Mouse (Mus musculus) spleen, adult 12 weeks (tissue): ENCODE data around the gene Rrp8.

Source experiments
- DNase-seq: peaks from one replicate; pipeline ENCODE4 v3.0.0; 2022; ENCODE audit warnings: low spot score

The Rrp8 gene

GRCm38 (mm10) chr7:105736911-105737521 is at the start of gene Rrp8:
TSS of gene Rrp8 (minus strand) at chr7:105737385.
- DNase-seq = peak; percentile 45

- DNase-seq = no peak
Measured at GRCm38 (mm10) chr7:105786506-105787284, 49.5 kb upstream of the Rrp8 start.

GRCm38 (mm10) chr7:105784556-105784955 is 47.4 kb upstream of the Rrp8 start:
- DNase-seq = no peak

- no peak for DNase-seq
Measured at GRCm38 (mm10) chr7:105783861-105784260, 46.7 kb upstream of the Rrp8 start.

DNA sequence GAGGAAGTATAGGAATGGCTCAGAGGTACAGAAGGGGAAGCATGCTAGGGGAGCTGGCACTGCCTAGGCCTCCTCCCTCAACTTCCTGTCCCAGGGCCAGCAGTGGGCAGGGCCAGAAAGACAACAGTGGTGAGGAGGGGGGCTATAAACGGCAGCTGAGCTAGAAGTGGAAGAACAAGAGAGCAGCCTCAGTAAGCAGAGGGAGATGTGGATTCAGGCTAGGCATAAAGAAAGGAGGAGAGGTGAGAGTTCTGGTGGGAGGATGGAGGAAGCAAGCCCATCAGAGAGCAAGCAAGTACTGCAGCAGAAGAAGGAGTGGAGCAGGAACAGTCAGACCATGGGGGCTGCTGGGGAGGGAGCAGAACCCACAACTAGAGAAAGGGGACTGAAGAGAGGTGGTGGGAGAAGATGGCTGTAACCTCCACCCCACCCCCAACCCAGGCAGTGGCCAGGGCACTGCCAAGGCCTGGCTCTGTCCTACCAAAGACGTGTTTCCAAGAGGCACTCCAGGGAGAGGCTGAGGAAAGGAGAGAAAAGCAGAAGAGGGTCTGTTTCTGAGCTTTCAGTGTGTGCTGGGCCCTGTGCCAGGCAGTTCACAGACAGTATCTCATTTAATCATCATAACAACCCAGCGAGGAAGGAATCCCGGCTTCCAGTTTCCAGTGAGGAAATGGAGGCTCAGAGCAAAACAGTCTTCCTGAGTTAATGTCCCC is 41.5 kb upstream of the Rrp8 start:
- no peak for DNase-seq

DNA sequence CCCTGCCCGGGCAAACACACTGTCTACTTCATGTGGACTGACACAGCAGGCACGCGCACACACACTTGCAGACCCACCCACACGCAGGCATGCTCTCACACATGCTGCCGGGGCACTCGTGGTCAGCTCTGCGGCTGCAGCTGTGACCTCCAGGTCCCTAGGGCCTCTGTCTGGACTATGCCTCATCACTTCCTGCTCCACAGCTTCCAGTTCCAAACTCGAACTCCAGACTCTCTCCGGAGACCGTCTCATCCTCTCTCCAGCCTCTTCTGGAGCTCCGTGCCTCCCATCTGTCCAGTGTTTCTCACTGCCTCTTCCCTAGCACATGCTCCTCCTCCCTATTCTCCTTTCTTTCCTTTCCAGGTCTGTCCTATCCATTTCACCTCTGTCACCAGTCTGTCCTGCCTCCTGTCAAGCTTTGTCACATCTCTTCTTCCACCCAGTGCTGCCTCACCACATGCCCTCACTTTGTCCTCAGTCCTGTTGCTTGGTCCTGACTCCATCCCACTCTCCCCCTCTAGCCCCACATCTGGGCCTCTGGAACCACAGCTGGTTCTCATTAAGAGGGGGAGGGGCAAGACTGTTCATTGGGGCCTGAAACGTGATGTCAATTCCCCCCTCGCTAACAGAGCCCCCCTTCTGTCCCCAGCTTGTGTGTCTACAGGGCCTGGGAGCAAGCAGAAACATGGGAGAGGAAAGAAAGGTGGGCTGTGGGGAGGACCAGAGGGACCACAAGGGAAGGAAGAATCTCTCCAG is 40.8 kb upstream of the Rrp8 start:
- no peak for DNase-seq

GRCm38 (mm10) chr7:105777316-105777715 is 40.1 kb upstream of the Rrp8 start:
- no peak for DNase-seq

DNA sequence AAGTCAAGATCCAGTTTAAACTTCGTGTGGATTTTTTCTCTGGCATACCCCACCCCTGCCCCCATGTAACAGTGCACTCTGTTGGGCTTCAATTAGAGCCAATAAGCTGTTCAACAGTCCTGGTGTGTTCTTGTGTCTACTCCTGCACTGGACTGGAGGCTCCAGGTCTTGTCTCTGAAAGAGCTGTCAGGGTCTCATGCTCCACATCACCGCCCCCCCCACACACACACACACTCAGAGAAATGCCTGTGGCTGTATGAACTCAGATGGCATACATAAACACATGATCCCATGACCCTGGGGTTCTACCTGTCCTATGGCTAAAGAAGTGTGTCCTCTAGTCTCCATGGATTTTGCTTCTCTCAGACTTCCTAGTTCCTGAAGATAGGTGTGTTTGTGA is 38.8 kb upstream of the Rrp8 start:
- no peak for DNase-seq

- no peak for DNase-seq
Measured at GRCm38 (mm10) chr7:105774661-105775060, 37.5 kb upstream of the Rrp8 start.

DNA sequence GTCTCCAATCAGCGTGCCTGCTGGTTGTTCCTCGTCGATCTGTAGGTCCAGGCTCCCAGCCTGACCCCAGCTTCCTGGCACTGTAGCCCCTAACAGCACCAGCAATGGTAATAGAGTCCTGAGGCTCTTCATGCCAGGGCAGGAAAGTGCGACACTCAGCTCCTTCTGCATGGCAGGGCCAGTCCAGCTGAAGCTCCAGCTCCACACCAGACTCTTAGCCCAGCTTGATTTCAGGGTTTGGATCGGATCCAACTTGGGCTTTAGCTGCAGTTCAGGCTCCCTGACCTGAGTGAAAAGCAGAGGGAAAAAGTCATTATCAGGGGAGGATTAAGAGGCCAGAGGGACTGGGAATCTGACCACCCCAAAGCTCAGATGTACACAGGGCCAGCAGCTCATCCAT is 35.9 kb upstream of the Rrp8 start:
- no peak for DNase-seq

GRCm38 (mm10) chr7:105772331-105772730 is 35.1 kb upstream of the Rrp8 start:
- DNase-seq = no peak

- no peak for DNase-seq
Measured at GRCm38 (mm10) chr7:105769959-105770358, 32.8 kb upstream of the Rrp8 start.

DNA sequence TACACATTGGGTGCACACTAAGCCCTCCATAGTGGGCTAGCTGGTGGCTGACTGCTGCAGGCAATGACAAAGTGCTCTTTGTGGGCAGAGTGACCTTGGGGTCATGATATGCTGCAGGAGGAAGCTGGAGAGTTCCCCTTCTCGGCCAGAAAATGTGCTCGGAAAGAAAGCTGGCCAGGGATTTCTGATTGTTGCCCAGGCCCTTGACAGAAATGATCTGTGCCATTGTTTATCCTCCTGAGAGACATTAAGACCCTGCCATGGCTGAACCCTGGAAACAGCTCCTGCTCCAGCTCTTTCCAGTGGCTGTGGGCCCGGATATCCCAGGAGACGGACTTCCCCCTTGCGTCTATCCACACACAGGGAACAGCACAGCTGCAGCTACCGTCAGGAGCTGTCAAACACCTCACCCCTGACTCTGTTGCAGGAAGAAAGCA is 30.6 kb upstream of the Rrp8 start:
- DNase-seq = no peak

- no peak for DNase-seq
Measured at GRCm38 (mm10) chr7:105764331-105764730, 27.1 kb upstream of the Rrp8 start.

DNA sequence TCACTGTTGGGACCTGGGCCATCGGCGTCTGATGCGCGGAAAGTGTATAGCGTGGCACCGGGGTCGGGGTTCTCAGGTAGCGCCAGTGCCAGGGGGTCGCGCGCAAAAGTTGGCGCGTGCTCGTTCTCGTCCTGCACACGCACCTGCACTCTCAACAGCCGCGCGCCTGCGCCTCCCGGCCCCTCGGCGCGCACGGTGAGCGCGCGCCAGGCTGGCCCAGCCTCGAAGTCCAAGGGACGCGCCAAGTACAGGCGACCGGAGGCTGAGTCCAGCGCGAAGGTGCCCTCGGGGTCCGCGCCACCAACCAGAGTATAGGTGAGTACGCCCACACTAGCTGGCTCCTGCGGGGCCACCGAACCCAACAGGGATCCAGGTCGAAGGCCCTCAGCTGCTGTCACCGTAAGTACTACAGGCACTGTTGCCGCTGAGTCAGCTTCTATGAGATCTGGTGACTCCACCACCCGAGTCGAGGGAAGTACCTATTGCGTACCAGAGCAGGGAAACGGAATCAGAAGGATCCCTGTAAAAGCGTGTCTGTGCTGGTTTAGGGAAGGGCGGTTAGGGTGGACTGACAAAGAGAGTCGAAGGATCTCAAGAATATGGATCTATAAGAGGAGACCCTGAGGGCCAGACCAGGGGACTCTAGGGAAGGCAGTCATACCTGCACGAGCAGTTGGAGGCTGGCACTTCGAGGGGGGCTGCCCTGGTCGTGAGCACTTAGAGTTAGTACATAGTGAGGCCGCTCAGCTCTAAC is 25.5 kb upstream of the Rrp8 start:
- no peak for DNase-seq

DNA sequence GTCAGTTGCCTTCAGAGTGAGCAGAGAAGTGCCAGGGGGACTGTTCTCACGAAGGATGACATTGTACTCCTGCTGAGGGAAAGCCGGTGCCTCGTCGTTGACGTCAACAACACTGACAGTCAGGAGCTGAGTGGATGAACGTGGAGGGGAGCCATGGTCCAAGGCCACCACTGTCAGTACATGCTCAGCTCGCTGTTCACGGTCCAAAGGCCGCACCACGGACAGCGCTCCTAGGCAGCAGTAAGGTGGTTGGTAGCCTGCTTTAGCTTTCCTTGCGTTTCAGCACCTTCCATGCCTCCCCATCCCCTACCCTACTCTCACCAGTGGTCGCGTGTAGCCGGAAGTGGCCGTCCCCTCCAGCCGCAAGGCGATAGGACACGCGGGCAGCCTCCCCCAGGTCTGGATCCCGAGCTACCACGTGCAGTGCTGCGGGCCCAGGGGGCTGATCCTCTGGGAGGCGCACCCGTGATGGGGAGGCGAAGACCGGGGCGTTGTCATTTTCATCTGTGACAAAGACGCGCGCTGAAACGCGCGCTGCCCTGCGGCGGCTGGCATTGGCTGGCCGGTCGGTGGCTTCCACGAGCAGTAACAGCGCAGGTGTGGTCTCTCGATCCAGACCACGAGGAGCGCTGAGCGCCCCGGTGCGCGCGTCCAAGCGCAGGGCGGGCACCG is 24.8 kb upstream of the Rrp8 start:
- no peak for DNase-seq

GRCm38 (mm10) chr7:105753281-105753680 is 16.1 kb upstream of the Rrp8 start:
- DNase-seq = no peak

DNA sequence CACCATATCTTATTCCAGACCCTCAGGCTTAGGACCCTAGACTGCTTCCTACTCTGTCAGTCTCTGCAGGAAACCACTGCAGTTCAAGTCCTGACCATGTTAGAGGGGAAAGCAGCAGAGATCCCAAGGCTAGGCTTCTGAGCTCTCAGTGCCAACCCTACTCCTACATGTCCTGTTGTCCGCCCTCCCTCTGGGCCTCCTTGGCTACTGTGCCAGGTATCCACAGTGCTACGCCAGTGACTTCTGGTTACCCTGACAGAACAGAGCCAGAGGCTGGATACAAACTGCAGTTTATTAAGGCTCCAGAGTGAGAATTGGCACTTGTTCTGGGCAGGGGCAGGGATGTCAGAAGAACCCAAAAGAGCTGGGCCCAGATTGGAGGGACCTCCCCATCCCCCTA is 15.5 kb upstream of the Rrp8 start:
- DNase-seq = no peak

DNA sequence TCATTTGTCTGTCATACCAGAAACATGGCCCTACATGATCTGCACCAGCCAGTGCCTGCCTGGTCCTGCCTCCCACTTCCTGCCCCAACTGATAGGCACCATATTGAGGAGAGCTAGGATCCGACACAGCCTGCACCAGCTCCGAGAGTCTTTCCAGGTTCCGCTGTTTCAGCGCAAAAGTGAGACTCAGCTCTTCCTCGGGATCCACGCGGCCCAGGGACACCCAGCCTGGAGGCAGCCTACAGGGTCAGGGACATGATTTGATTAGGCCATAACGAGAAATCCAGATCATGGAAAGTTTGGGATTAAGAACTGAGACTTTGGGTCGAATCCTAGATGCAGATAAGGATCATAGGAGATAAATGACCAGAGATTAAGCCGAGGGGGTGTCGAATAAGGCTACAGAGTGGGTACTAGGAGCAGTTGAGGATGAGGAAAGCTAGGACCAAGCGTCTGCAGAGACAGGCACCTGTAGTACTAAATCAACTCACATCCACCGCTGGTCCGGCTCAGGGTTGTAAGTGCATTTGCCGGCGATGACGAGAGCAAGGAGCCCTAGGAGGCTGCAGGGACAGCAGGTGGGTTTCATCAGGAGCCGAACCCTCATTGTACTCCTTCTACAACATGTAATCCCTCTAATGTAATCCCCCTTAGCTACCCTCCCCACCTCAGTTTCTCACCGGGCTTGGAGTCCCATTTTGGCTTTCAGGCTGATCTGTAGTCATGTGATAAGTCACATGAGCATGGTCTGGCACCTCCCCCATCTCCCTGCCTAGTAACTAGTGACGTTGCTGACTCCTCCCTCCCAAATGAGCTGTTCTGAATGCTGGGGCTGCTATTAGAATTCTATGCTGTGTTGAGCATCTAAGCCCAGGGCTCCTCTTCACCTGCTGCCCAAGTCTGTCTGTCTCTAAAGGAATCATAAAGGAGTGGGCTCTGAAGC is 14.6 kb upstream of the Rrp8 start, which contains the start of gene Tpp1:
Tpp1 (minus strand) TSS at position 745 of the 943 bp plus-strand sequence.
- peak; percentile 83 for DNase-seq

GRCm38 (mm10) chr7:105747776-105748175 is 10.6 kb upstream of the Rrp8 start:
- no peak for DNase-seq
